In the genomic region with DNA sequence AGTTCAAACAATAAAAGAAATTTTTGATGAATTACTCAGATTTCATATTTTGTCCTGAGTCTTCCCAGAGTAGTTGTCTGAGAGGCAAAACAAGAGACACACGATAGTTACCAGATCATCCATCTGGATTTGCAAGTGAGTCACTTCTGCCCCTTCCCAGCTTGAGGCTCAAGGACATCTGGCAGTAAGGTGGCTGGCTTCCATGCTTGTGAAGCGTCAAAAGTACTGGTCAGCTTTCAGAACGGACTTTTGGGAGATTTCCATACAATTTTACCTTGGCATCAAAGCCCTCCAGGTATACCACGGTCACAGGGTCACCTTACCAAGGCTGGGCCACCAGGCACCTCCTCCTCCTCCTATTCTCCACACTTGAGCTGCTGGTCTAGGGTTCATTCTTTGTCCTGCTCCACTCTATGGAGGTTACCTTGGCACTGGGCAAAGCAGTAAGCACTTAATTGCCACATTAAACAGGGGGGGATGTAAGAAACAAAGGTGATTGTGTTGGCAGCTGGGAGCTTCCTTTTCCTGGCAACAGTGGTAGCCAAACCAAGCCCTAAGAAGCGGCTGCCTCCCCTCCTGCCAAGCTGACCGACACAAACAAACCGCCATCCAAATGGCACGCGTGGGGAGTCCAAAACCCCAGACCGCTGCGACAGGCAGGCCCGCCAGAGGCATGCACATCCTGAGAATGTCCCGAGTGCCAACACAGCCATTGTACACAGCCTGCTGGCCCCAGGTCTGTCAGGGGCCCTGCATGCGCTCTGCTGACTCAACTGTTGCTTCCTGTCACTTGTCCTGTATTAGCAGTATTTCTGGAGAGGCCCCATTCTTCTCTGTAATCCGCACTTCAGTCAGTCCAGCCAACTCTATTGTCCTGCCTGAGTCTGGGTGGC, we compare ENCODE assay signal across 8 mouse cellular contexts. TPM values are rescaled to one million over a fixed set of nuclear protein-coding genes. Genes with fewer than 3 reads are reported as not detected.
A peak's percentile ranks its signal among the peaks of the same experiment; 100 is the strongest.
DNase-seq lines count a peak whose midpoint lies in the region; ATAC-seq and TF ChIP-seq lines count a peak whose summit lies in the region.

No protein-coding gene starts in this region.

- no peak for TF ChIP-seq POLR2A in thymus, adult 2 months (IDR thresholded peaks at IDR 0.05; ENCODE audit: control insufficient read depth, extremely low read depth, insufficient read depth, low read length, poor library complexity)

- H3K4me3 ChIP-seq in intestine, embryonic 14.5 days (ENCODE audit: low read depth, low read length) = no peak overlapping the region
- H3K4me3 ChIP-seq in intestine, postnatal 0 days (ENCODE audit: low read depth, low read length) = no peak overlapping the region
- H3K4me3 ChIP-seq in embryonic facial prominence, embryonic 13.5 days = no peak overlapping the region
- H3K4me3 ChIP-seq in thymus, adult 2 months (ENCODE audit: control insufficient read depth, insufficient read depth, low read length) = no peak overlapping the region

- no peak overlapping the region for H3K27ac ChIP-seq in intestine, embryonic 14.5 days (ENCODE audit: low read depth)
- H3K27ac ChIP-seq in intestine, postnatal 0 days (ENCODE audit: low read depth, low read length) = no peak overlapping the region
- H3K27ac ChIP-seq in embryonic facial prominence, embryonic 13.5 days = no peak overlapping the region
- H3K27ac ChIP-seq in thymus, adult 2 months (ENCODE audit: control insufficient read depth, insufficient read depth, low read length) = no peak overlapping the region

- ATAC-seq in intestine, embryonic 14.5 days (replicated peaks; ENCODE audit: low FRiP score, low TSS enrichment, low read depth) = no peak
- no peak for ATAC-seq in intestine, postnatal 0 days
- no peak for ATAC-seq in embryonic facial prominence, embryonic 13.5 days (ENCODE audit: insufficient number of reproducible peaks, insufficient read depth, low FRiP score, low TSS enrichment, low read depth)
- ATAC-seq in erythroid progenitor cell, adult 5-6 weeks (replicated peaks; ENCODE audit: low FRiP score, poor library complexity, severe bottlenecking) = no peak

- no peak for DNase-seq in intestine, embryonic 14.5 days (ENCODE audit: low spot score)
- peak; percentile 31 to 41 for DNase-seq in heart, postnatal 14 days
- DNase-seq in lung, postnatal 10 days = peak; percentile 44
- DNase-seq in thymus, adult 2 months = no peak
- no peak for DNase-seq in embryo, embryonic 10 days (ENCODE audit: low spot score)

- no peak overlapping the region for H3K9ac ChIP-seq in intestine, embryonic 14.5 days (ENCODE audit: low read length)
- H3K9ac ChIP-seq in intestine, postnatal 0 days (ENCODE audit: low read depth, low read length) = no peak overlapping the region
- H3K9ac ChIP-seq in embryonic facial prominence, embryonic 13.5 days = no peak overlapping the region

- H3K4me1 ChIP-seq in intestine, embryonic 14.5 days (replicated peaks; ENCODE audit: control insufficient read depth, insufficient read depth, low read length) = peaks cover 27% of the 10 kb centered on the region
- H3K4me1 ChIP-seq in intestine, postnatal 0 days (replicated peaks; ENCODE audit: control insufficient read depth, insufficient read depth, low read length) = 0 out of 2 replicates have a peak, but pooled peaks cover 2% of the 10 kb centered on the region
- H3K4me1 ChIP-seq in embryonic facial prominence, embryonic 13.5 days = peaks cover 68% of the 10 kb centered on the region
- H3K4me1 ChIP-seq in thymus, adult 2 months (replicated peaks; ENCODE audit: control insufficient read depth, insufficient read depth, low read length) = no peaks in the 10 kb centered on the region

- TF ChIP-seq CTCF in intestine, postnatal 0 days (IDR thresholded peaks at IDR 0.05; ENCODE audit: low read depth) = no peak
- no peak for TF ChIP-seq CTCF in thymus, adult 2 months (IDR thresholded peaks at IDR 0.05; ENCODE audit: borderline replicate concordance, control insufficient read depth, extremely low read depth, insufficient read depth, low read length, poor library complexity)

- H3K36me3 ChIP-seq in intestine, embryonic 14.5 days (ENCODE audit: control insufficient read depth, insufficient read depth, low read length) = peaks cover 27% of the 10 kb centered on the region
- peaks cover 16% of the 10 kb centered on the region for H3K36me3 ChIP-seq in intestine, postnatal 0 days (ENCODE audit: control insufficient read depth, insufficient read depth)
- peaks cover 26% of the 10 kb centered on the region for H3K36me3 ChIP-seq in embryonic facial prominence, embryonic 13.5 days
- H3K36me3 ChIP-seq in thymus, adult 2 months (ENCODE audit: control insufficient read depth, insufficient read depth, low read length) = no peaks in the 10 kb centered on the region

- H3K9me3 ChIP-seq in intestine, embryonic 14.5 days (ENCODE audit: control insufficient read depth, low read length) = no peaks in the 10 kb centered on the region
- H3K9me3 ChIP-seq in intestine, postnatal 0 days (ENCODE audit: control insufficient read depth) = no peaks in the 10 kb centered on the region
- H3K9me3 ChIP-seq in embryonic facial prominence, embryonic 13.5 days = no peaks in the 10 kb centered on the region

- H3K27me3 ChIP-seq in intestine, embryonic 14.5 days (replicated peaks; ENCODE audit: control insufficient read depth, insufficient read depth, low read length) = no peaks in the 10 kb centered on the region
- no peaks in the 10 kb centered on the region for H3K27me3 ChIP-seq in intestine, postnatal 0 days (replicated peaks; ENCODE audit: control insufficient read depth, insufficient read depth, low read length)
- peaks cover 3% of the 10 kb centered on the region; the same call in 1 of the 2 replicates for H3K27me3 ChIP-seq in embryonic facial prominence, embryonic 13.5 days
- H3K27me3 ChIP-seq in thymus, adult 2 months (ENCODE audit: control insufficient read depth, insufficient read depth, low read length) = no peaks in the 10 kb centered on the region; the same call in 1 of the 2 replicates

- WGBS in intestine, embryonic 14.5 days = 77% methylated on average over 15 of the region's 15 CpGs
- WGBS in intestine, postnatal 0 days = 77% methylated on average over 15 of the region's 15 CpGs
- WGBS in embryonic facial prominence, embryonic 13.5 days = 55% methylated on average over 15 of the region's 15 CpGs
- WGBS in thymus, adult 2 months = 51% methylated on average over 15 of the region's 15 CpGs

- intact Hi-C loops in heart, postnatal 14 days (cut with DNase I) = loop anchor here (2.0 to 10.0 kb wide), 4 partner anchors 13 to 625 kb away; no protein-coding TSS in a partner anchor

- H3K4me2 ChIP-seq in intestine, embryonic 14.5 days (ENCODE audit: low read length) = peak overlapping the region; percentile 46
- H3K4me2 ChIP-seq in intestine, postnatal 0 days (replicated peaks; ENCODE audit: low read depth) = no peak overlapping the region; the same call in 1 of the 2 replicates
- peak overlapping the region; percentile 87 for H3K4me2 ChIP-seq in embryonic facial prominence, embryonic 13.5 days

RNA-seq across cellular contexts. Expression of gene Jag1, which starts 6.9 kb away (rescaled TPM):
- 18.8 and 20.6 TPM in 2 replicates for polyA plus RNA-seq in intestine, embryonic 14.5 days (2014; fragmentation: Nextera tagmentation; extraction: Ambion mirVana)
- polyA plus RNA-seq in intestine, postnatal 0 days (2015; fragmentation: Nextera tagmentation; extraction: Ambion mirVana) = 6.0 and 6.9 TPM in 2 replicates
- 27.8 and 32.5 TPM in 2 replicates for polyA plus RNA-seq in embryonic facial prominence, embryonic 13.5 days (2015; fragmentation: Nextera tagmentation; extraction: Ambion mirVana)
- 10 to 100 TPM; 15.7 to 16.0 TPM for total RNA-seq in heart, postnatal 14 days (2021)
- not detected in 2 replicates for total RNA-seq in erythroid progenitor cell, adult 5-6 weeks (2015; ENCODE audit: low replicate concordance)
- 0.26 TPM in 1 of 2 replicates, not detected in the other for total RNA-seq in erythroid progenitor cell, adult 5-6 weeks (2017; ENCODE audit: low replicate concordance)
- 3.0 and 3.2 TPM in 2 replicates for polyA plus RNA-seq in thymus, adult 2 months (2012; rRNA removed)

Comparison
In these comparisons a context has a peak if more than half of its experiments do, and no peak if none do; other contexts are left out.
1. DNase-seq: peak in heart, postnatal 14 days (2 of 2) and lung, postnatal 10 days (single experiment); none in intestine, embryonic 14.5 days (single experiment), thymus, adult 2 months (single experiment) and embryo, embryonic 10 days (single experiment).